Mouse (Mus musculus): ENCODE measurements around the gene Scgb2b7. TPM values are rescaled to one million over a fixed set of nuclear protein-coding genes. Genes with fewer than 3 reads are reported as not detected.
"Not testable (repeated sequence)": the region's sequence is repeated elsewhere in the genome, so short reads cannot be mapped to it uniquely, and the experiment has no call there.

Scgb2b7 gene
- total RNA-seq (2021) = not detected

DNA sequence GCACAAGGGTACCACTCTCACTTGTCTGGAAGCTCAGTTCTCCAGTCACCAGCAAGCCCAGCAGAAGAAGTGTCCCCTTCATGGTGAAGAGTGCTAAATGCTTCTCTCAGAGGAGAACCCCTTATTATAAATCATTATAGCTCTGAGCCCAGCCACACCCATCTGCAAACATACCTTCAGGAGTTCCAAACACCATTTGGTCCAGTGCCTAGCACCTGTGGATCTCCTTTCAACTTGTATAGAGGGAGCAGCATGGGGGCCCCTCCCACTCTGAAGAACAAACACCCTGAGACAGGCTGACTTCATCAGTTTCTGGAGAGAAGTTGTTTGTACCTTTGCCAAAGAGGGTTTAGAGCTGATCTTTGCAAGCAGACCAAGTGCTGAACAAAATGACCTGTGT lies at the start of gene Scgb2b7:
Scgb2b7 (minus strand) TSS at position 101 of the 400 bp plus-strand sequence.
- DNase-seq = not testable (repeated sequence)

DNA sequence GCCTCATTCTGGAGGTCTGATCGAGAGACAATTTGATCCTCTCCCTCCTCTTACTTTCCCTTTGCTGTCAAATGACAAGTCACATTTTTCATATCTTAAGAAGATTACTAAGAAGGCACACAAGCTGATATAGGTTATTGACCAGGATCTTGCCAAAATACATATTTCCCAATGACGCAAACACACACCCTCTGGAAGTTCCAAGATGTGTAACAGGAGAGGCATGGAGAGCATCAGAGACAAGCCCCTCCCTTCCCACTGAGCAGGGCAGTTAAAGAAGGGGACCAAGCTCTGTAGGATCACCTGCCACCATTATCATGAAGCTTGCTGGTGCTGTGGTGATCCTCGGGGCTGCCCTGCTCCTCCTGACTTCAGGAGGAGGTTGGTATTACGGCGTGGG lies 6.8 kb upstream of the Scgb2b7 start, which contains the start of gene Scgb1b7:
Scgb1b7 (plus strand) TSS at position 301 of the 400 bp plus-strand sequence.
- not testable (repeated sequence) for DNase-seq

Other genes starting within 250 kb of the Scgb2b7 start
- gene Scgb1b7, start 6.9 kb upstream of the Scgb2b7 start, total RNA-seq (2021) = not detected

Data from layer of hippocampus, postnatal 36 days (tissue).